Mouse (Mus musculus): ENCODE results near the gene Decr2. TPM values are rescaled to one million over a fixed set of nuclear protein-coding genes. Genes with fewer than 3 reads are reported as not detected.

Gene Decr2
- polyA plus RNA-seq, 1 experiment from 2014 or later = 15.7 TPM

GRCm38 (mm10) chr17:26125226-26125625 is 35.1 kb upstream of the Decr2 start:
- ATAC-seq (ENCODE audit: low read depth) = no peak
- no peak for DNase-seq (ENCODE audit: low spot score)
- 90% methylated on average over 9 of the region's 10 CpGs for WGBS

GRCm38 (mm10) chr17:26124560-26124959 is 34.4 kb upstream of the Decr2 start:
- ATAC-seq (ENCODE audit: low read depth) = no peak
- Histone ChIP-seq H3K27me3 (replicated peaks; ENCODE audit: control insufficient read depth, insufficient read depth, low read length) (no peaks in the 10 kb centered on the region), H3K4me3 (ENCODE audit: low read depth, low read length) (peak overlapping the region; percentile 77), H3K4me2 (ENCODE audit: low read depth, low read length) (peak overlapping the region; percentile 92), H3K27ac (replicated peaks; ENCODE audit: low read depth, low read length) (no peak overlapping the region), H3K36me3 (ENCODE audit: control insufficient read depth, insufficient read depth, low read length) (peaks cover 41% of the 10 kb centered on the region), H3K9ac (ENCODE audit: low read depth, low read length) (peak overlapping the region; percentile 72), H3K4me1 (ENCODE audit: control insufficient read depth, insufficient read depth, low read length) (peaks cover 8% of the 10 kb centered on the region), H3K9me3 (ENCODE audit: control insufficient read depth, low read length) (no peaks in the 10 kb centered on the region)
- no peak for DNase-seq (ENCODE audit: low spot score)
- 82% methylated on average over 7 of the region's 7 CpGs for WGBS

More at GRCm38 (mm10) chr17:26125226-26125625, 35.1 kb upstream of the Decr2 start:
- Histone ChIP-seq H3K4me3 (ENCODE audit: low read depth, low read length) (no peak overlapping the region), H3K36me3 (ENCODE audit: control insufficient read depth, insufficient read depth, low read length) (peaks cover 47% of the 10 kb centered on the region), H3K9me3 (ENCODE audit: control insufficient read depth, low read length) (no peaks in the 10 kb centered on the region), H3K4me1 (ENCODE audit: control insufficient read depth, insufficient read depth, low read length) (peaks cover 8% of the 10 kb centered on the region), H3K27me3 (replicated peaks; ENCODE audit: control insufficient read depth, insufficient read depth, low read length) (no peaks in the 10 kb centered on the region), H3K9ac (ENCODE audit: low read depth, low read length) (no peak overlapping the region), H3K4me2 (ENCODE audit: low read depth, low read length) (no peak overlapping the region), H3K27ac (replicated peaks; ENCODE audit: low read depth, low read length) (no peak overlapping the region)

DNA sequence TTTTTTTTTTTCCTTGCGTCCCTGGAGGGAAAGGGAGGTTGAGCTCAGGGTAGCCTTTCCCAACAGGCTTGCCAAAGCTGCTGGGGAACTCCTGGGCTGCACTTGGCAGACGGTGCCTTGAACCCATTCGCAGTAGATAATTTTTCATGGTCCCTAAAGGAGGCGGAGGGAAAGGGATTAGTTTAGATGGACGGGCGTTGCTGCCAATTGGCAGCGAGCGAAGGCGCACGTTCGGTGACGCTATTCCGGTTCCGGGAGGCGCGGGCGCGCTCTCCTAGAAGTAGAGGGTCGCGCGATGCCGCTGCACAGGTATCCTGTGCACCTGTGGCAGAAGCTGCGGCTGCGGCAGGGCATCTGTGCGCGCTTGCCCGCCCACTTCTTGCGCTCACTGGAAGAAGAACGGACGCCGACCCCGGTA is 33.1 kb upstream of the Decr2 start, which contains the start of gene Mrpl28:
Gene Mrpl28 (plus strand): TSS at position 234 of the 418 bp plus-strand sequence.
- under 1% methylated on average over 32 of the region's 32 CpGs for WGBS
- Histone ChIP-seq H3K27ac (replicated peaks; ENCODE audit: low read depth, low read length) (no peak within 1 kb of the TSS; the same call in 1 of the 2 replicates), H3K27me3 (replicated peaks; ENCODE audit: control insufficient read depth, insufficient read depth, low read length) (no peaks in the 10 kb centered on the region; the same call in 1 of the 2 replicates), H3K36me3 (ENCODE audit: control insufficient read depth, insufficient read depth, low read length) (peaks cover 28% of the 10 kb centered on the region), H3K9ac (ENCODE audit: low read depth, low read length) (peak within 1 kb of the TSS; percentile 72), H3K9me3 (ENCODE audit: control insufficient read depth, low read length) (no peaks in the 10 kb centered on the region), H3K4me1 (ENCODE audit: control insufficient read depth, insufficient read depth, low read length) (peaks cover 8% of the 10 kb centered on the region), H3K4me2 (ENCODE audit: low read depth, low read length) (peak within 1 kb of the TSS; percentile 92), H3K4me3 (ENCODE audit: low read depth, low read length) (peak within 1 kb of the TSS; percentile 77)
- DNase-seq (ENCODE audit: low spot score) (peak; percentile 99), ATAC-seq (ENCODE audit: low read depth) (peak; percentile 95)

- 45% methylated on average over 5 of the region's 5 CpGs for WGBS
- no peak overlapping the region for H3K9ac ChIP-seq (ENCODE audit: low read depth, low read length)
- no peak for DNase-seq (ENCODE audit: low spot score)
These were observed 32.4 kb upstream of the Decr2 start for GRCm38 (mm10) chr17:26122431-26123140.

GRCm38 (mm10) chr17:26119766-26120710 is 29.9 kb upstream of the Decr2 start:
- peak; percentile 67 for ATAC-seq (ENCODE audit: low read depth)
- no peaks in the 10 kb centered on the region for H3K36me3 ChIP-seq (ENCODE audit: control insufficient read depth, insufficient read depth, low read length)

More at GRCm38 (mm10) chr17:26122431-26123140, 32.4 kb upstream of the Decr2 start:
- H3K27me3 ChIP-seq (replicated peaks; ENCODE audit: control insufficient read depth, insufficient read depth, low read length) = no peaks in the 10 kb centered on the region; the same call in 1 of the 2 replicates
- no peak overlapping the region for H3K27ac ChIP-seq (replicated peaks; ENCODE audit: low read depth, low read length)
- peaks cover 21% of the 10 kb centered on the region for H3K36me3 ChIP-seq (ENCODE audit: control insufficient read depth, insufficient read depth, low read length)
- no peak for ATAC-seq (ENCODE audit: low read depth)
- no peak overlapping the region for H3K4me2 ChIP-seq (ENCODE audit: low read depth, low read length)
- H3K4me1 ChIP-seq (ENCODE audit: control insufficient read depth, insufficient read depth, low read length) = peaks cover 8% of the 10 kb centered on the region
- H3K9me3 ChIP-seq (ENCODE audit: control insufficient read depth, low read length) = no peaks in the 10 kb centered on the region
- 0 out of 2 replicates have a peak overlapping the region, but pooled peaks have one; percentile 77 for H3K4me3 ChIP-seq (ENCODE audit: low read depth, low read length)

DNA sequence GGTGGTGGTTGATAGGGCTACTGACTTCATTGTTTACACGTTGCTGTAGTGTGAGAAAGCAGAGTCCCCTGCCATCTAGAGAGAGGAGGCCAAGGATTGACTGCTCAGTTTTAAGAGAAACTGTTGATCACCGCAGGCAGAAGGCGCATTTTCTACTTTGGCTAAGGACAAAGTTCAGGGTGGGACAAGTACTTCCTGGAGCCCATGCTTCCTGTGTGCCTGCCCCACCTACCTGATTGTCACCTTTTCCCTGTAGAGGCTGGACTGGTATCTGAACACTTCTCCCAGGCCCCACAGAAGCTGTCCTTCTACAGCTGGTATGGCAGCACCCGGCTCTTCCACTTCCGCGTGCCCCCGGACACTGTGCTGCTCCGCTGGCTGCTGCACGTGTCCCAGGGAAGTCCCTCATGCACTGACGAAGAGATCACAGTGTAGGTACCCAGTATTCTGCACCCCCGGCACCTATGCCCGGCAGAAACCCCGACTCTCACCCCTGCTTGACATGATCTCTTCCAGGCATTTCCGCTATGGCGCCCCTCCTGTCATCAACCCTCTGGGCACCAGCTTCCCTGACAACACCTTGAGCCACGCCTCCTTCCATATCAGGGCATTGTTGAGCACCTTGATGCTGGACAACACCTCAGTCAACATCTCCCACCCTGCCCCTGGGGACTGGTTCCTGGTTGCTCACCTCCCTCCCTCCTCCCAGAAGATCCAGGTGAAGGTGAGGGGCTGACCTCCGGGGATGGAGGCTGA is 26.5 kb upstream of the Decr2 start:
- no peaks in the 10 kb centered on the region for H3K36me3 ChIP-seq (ENCODE audit: control insufficient read depth, insufficient read depth, low read length)
- no peak overlapping the region for H3K4me3 ChIP-seq (ENCODE audit: low read depth, low read length)
- H3K9ac ChIP-seq (ENCODE audit: low read depth, low read length) = no peak overlapping the region
- ATAC-seq (ENCODE audit: low read depth) (no peak), DNase-seq (ENCODE audit: low spot score) (no peak)
- WGBS = 88% methylated on average over 17 of the region's 17 CpGs
- H3K4me1 ChIP-seq (ENCODE audit: control insufficient read depth, insufficient read depth, low read length) = peaks cover 4% of the 10 kb centered on the region; the same call in 1 of the 2 replicates
- H3K27me3 ChIP-seq (replicated peaks; ENCODE audit: control insufficient read depth, insufficient read depth, low read length) = peaks cover 48% of the 10 kb centered on the region
- H3K27ac ChIP-seq (replicated peaks; ENCODE audit: low read depth, low read length) = no peak overlapping the region
- H3K9me3 ChIP-seq (ENCODE audit: control insufficient read depth, low read length) = no peaks in the 10 kb centered on the region
- no peak overlapping the region for H3K4me2 ChIP-seq (ENCODE audit: low read depth, low read length)

More at GRCm38 (mm10) chr17:26119766-26120710, 29.9 kb upstream of the Decr2 start:
- Histone ChIP-seq H3K4me2 (ENCODE audit: low read depth, low read length) (0 out of 2 replicates have a peak overlapping the region, but pooled peaks have one; percentile 10), H3K9ac (ENCODE audit: low read depth, low read length) (peak overlapping the region; percentile 37; the same call in 1 of the 2 replicates), H3K9me3 (ENCODE audit: control insufficient read depth, low read length) (no peaks in the 10 kb centered on the region), H3K4me1 (ENCODE audit: control insufficient read depth, insufficient read depth, low read length) (peaks cover 8% of the 10 kb centered on the region), H3K27me3 (replicated peaks; ENCODE audit: control insufficient read depth, insufficient read depth, low read length) (peaks cover 15% of the 10 kb centered on the region), H3K27ac (replicated peaks; ENCODE audit: low read depth, low read length) (no peak overlapping the region), H3K4me3 (ENCODE audit: low read depth, low read length) (no peak overlapping the region)
- peak; percentile 73 for DNase-seq (ENCODE audit: low spot score)
- WGBS = 46% methylated on average over 33 of the region's 33 CpGs

GRCm38 (mm10) chr17:26115956-26116487 is 25.9 kb upstream of the Decr2 start:
- ATAC-seq (ENCODE audit: low read depth) = no peak
- no peak overlapping the region for H3K9ac ChIP-seq (ENCODE audit: low read depth, low read length)
- H3K4me1 ChIP-seq (ENCODE audit: control insufficient read depth, insufficient read depth, low read length) = peaks cover 4% of the 10 kb centered on the region; the same call in 1 of the 2 replicates
- no peaks in the 10 kb centered on the region for H3K36me3 ChIP-seq (ENCODE audit: control insufficient read depth, insufficient read depth, low read length)
- DNase-seq (ENCODE audit: low spot score) = no peak
- WGBS = 66% methylated on average over 3 of the region's 3 CpGs
- H3K27ac ChIP-seq (replicated peaks; ENCODE audit: low read depth, low read length) = no peak overlapping the region
- peaks cover 55% of the 10 kb centered on the region for H3K27me3 ChIP-seq (replicated peaks; ENCODE audit: control insufficient read depth, insufficient read depth, low read length)
- no peaks in the 10 kb centered on the region for H3K9me3 ChIP-seq (ENCODE audit: control insufficient read depth, low read length)
- no peak overlapping the region for H3K4me3 ChIP-seq (ENCODE audit: low read depth, low read length)
- H3K4me2 ChIP-seq (ENCODE audit: low read depth, low read length) = no peak overlapping the region

All from embryonic facial prominence, embryonic 14.5 days (tissue).